Mouse (Mus musculus) 416B (cell line): ENCODE measurements around the gene Tmcc3.

ENCODE experiments used
- DNase-seq: peaks from one replicate; pipeline ENCODE4 v3.0.0; 2011; ENCODE audit warnings: low read depth

The Tmcc3 gene

DNA sequence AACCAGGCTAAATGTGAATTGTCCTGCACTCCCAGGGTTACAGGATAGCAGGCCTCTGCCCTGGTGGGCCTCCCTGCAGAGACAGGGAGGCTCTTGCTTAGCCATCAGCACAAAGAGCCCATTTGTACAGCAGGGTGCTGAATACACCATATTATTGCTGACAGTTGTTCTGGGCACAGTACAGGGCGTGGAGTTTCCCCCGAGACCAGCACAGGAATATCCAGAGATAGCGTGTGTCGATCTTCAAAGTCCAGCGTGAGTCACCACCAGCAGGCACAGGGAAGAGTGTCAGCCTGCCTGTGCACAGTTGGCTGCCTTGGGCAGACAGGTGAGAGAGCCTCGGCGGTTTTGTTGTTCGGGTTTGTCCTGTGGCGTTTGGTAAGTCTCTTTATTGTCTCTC, 238.9 kb downstream of the Tmcc3 start:
- DNase-seq, result no peak

DNA sequence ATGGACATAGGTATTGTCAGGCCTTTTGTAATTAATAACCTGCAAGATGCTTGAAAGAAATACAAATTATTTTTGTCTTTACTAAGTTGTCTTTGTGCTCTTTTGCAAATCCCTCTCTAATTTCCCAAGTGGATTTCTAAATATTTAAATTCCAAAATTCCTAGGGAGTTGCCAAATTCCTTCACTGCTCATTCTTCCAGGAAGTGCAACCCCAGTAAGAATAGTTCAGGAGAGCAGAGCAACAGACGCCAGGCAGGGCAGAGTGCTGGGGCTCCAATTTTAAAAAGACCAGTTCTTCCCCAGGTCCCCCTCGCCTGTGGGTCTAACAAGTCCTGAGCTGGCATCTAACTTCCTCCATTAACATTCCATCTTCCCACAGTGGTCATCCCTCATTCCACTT, 239.3 kb downstream of the Tmcc3 start:
- no peak for DNase-seq

DNA sequence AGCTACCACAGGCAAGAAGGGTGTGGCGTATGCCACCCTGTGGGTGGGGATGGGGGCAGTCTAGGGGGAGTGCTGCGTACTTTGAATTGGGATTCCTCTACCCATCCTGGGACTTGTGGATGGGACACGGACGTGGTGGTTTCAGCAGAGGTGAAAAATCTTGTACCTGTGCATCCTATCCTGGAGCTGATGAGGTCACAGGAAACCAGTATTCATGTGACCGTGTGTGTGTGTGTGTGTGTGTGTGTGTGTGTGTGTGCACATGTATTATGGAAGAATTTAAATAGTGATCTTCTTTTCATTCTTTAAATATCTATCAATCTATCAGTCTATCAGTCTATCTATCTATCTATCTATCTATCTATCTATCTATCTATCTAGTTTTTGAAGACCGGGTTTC, 239.8 kb downstream of the Tmcc3 start:
- no peak for DNase-seq

DNA sequence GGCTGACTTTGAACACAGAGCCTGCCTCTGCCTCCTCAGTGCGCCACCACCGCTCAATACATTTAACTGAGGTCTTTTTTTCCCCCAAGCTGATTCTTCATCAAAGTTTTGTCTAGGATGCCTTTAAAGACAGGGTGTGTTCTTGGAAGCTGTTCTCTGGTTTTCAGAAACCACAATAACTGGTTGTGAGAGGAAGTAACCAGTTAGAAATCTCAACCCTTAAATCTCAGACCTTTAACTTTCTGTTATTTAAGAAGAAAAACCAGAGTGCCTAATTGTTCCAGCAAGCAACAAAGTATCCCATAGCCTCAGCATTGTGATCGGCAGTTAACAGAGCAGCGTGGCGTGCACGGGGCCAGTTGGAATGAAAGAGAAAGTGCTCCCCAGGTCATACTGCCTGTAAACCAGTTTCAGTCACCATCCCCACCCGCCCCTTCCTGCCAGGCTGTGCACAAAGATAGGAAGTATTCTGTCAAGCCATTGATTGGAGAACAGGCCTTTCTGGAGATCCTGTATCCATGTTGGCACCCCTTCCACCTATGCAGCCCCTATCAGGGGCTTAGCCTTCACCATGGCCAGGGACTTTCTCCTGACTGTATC, 240.3 kb downstream of the Tmcc3 start:
- no peak for DNase-seq

DNA sequence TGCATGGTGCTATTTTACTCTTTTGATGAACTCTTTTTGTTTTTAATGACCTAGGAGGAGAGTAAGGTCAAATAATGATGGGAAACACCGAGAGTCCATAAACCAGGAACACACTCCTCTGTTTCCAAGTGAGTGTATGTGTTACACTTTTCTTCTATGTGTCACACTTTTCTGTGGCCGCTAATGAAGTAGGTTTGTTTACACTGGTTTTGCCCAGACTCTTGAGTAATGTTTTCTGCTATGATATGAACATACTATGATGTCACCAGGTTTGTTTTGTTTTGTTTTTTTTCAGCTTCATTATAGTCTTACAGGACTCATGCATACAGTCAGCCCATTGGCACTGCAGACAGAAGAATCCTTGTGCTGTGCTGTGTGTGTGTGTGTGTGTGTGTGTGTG, 243.6 kb downstream of the Tmcc3 start:
- DNase-seq, result no peak

DNA sequence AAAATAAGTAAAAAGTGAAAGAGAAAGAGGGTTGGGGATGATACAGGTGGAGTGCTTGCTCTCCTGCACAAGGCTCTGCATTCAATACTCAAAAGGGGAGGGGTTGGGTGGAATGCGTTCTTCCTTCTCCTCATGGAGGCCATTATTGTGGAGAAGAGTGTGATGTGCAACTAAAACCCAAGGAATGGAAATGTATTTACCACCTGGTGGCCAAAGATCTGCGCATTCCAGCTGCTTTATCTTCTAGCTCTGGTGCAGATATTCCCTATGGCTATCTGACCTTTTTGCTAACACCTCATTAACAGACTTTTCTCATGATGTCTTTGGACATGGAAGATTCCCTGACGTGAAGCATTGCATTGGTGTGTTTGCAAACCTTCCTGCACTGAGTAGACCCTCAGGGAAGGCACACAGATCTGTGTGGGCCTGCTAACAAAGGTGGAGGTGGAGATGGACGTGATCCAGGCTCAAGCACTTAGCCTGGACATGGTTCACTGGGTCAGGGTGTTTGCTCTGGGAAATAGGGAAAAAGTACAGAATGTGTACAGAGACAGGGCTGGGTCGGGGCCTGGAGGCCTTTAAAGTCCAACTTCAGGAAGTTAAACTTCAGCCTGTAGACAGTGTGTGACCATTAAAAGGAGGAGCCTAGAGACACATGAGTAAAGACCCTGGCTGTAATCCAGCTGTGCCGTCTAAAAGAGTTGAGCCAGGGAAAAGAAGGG, 245.8 kb downstream of the Tmcc3 start:
- DNase-seq, result no peak

DNA sequence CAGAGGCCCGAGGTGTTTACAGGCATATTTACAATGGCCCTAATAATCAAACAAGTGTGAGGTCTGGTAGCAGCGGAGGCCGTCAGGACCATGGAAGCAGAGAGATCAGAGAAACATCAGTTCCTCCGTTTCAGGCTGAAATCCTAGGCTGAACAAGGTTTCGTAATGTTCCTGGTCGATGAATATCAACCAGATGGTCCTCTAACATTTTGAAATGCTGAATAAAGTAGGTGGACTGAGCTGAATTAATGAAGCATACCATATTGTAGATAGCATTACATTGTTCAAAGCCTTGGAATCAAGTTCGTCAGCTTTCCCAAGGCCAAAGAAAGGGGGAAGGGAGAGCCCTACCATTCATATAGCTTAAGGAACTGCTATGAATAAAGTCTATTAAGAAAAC, 247.1 kb downstream of the Tmcc3 start:
- no peak for DNase-seq

DNA sequence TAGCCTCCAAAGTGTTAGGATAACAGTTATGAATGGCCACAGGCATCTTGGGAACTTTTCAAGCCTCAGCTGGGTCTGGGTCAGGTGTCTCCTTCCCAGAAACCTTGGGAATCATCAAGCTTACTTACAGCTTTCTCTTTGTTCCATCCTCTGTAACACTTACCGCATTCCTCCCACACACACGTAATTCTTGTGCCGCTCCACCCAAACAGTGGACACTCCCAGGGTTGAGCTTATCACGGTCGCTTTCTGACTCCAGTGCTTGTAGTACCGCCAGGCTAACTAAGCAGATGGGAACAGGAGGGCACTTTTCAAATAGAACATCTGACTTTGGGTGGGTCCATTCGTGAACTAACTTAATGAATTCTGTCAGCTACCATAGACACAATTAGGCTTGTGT, 249.6 kb downstream of the Tmcc3 start:
- no peak for DNase-seq

DNA sequence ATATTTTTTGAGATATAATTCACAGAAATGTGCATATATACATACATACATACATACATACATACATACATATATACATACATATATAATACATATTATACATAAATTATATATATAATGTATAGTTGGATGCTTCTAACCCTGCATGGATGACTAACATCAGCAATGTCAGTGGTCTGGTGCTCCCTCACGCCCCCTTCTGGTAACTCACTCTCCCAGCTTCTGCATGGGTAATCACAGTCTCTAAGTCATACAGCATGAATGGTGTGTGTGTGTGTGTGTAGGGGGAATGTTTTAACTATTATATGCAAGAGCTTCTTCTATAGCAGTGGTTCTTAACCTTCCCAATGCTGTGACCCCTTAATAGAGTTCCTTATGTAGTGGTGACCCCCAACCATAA, 250.4 kb downstream of the Tmcc3 start:
- DNase-seq, result peak; percentile 23

DNA sequence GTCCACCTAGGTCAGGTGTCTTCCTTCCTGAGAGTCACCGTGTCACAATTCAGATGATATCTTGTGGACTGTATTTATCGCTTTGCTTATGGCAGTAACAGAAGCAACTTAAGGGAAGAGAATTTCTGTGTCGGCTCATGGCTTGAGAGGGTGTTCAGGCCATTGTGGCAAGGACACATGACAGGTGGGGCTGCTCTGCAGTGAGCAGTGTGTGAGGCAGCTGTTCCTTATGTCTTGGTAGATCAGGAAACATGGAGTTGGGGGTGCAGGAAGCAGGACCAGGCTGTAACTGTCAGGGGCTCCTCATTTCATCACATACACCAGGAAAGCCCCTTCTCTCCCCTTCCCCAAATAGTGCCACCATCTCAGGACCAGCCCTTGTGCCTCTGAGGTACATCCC, 251.2 kb downstream of the Tmcc3 start:
- DNase-seq, result no peak

DNA sequence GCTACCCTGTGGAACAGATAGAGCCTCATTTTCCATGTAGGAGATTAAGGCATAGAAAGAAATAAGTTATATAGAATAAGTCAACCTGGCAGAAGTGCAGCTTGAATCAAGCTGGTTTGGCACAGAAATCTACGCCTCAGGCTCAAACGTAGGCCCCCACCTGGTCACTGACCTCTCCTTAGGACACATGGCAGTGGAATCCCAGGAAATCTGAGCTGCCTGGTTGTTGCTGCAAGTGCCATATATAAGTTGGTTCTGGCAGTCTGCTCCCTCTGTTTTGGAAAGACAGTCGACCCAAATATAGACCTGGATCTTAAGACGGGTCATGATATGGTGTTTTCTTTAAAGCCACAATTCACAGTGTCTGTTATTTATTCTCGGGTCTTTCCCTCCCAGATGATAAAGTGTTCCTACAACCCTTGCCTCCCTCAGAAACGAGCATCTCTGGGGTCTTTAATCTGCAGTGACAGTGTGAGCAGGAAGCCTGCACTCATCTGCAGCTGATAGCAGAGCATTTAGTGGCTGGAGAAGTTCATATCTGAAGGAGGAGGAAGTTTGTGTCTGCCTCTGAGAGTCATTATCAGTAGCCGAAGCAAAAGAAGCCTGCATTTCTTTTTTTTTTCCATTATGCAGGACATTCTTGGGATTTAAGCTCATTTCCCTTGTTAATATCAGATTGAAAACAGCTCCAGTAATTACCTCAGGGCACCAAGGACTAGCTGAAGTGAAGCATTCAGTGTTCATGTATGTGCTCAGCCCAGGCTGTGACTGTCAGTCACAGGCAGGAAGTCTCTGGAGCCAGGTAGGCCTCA, 253.9 kb downstream of the Tmcc3 start:
- DNase-seq, result peak; percentile 8

DNA sequence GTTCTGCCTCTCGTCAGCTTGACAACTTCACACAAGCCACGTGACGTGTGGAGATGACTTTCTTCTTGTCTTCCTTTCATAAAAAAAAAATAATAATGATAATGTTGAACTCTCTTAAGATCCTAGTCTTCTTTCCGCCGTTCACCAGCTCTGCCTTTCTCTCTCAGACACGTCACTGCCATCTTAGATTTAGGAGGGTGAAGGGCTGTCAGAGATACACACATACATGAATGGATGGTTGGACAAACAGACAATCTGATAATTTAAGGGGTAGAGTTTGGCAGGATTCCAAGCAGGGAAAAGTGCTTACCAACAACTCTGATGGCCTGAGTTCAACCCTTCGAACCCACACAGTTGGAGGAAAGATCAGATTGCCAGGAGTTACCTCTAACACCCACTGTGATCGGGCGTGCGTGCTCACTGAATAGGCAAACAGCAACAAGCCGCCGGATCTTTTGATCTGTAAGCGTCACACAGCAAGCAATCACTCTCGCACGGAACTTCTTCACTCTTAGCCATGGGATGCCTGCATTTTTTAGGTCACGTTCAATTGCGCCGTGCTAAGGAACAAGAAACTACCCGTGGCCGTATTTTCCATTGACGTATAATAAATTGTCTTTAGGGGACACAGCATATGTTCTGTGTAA, 254.6 kb downstream of the Tmcc3 start:
- DNase-seq, result no peak

DNA sequence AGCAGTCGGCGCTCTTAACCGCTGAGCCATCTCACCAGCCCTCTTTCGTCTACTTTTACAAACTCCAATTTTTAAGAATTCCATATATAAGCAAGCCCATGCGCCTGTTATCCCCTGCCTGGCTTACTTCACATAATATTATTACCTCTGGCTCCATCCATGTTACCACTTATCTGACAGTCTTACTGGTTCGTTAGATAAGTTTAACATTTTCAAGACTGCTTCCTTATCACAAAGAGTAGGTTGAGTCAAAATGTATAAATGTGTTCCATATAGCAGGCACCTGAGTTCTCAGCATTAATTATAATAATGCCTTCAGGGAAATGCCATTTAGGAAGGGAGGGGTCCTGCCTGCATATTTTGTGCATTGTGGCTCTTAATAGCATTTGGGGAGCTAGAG, 255.5 kb downstream of the Tmcc3 start:
- DNase-seq, result no peak

DNA sequence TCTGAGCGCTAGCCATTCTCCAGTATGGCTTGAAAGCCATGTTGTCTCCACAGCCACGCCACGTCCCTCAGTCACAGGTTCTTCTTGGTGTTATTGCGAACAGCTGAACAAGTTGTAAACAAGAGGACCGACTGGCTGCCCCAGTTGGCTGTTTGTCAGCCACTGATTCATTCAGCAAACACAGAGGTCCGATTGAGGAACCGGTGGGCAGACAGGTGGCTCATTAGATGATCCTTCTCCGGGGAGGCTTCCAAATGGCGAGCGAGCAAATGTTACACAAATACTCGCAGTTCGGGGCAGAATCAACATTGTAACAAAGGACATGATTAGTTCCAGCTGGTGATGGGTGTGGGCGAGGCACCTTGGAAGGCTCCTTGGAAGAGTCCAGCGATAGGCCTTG, 256.2 kb downstream of the Tmcc3 start:
- no peak for DNase-seq

DNA sequence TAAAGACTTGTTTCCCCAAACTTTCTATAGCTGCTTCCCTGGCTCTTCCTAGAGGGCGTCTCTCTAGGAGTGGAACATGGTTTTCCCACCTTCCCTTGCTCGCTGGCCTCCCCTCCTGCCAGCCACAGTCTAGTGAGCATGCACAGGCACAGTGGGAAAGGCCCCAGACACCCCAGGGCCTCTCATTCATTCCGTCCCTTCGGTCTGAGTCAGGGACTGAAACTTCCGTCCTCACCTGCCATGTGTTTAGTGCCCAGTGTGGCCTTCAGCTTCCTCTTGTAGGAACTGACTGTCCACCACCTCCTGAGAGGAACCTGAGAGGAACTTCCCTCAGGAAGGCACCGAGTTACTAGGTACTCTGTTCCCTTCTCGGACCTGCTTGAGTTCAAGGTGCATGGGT, 257.1 kb downstream of the Tmcc3 start:
- DNase-seq, result no peak

DNA sequence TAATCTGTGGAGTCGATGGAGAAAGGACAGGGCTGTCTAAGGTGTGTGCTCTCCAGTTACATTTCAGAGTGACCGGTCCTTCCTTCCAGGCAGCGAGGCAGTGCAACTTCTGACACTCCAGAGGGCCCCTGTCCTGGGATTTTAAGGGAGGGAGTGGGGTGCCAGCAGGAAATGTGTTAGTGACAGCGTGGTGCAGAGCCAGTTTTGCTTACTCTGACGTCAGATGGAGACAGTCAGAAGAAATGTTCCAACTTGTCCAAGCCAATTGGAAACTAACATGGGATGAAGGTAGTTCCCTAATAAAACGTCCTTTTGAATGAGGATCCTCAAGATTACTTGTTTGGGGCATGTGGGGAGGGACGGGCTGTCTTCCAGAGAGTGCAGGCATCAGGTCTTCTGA, 258.0 kb downstream of the Tmcc3 start:
- no peak for DNase-seq

DNA sequence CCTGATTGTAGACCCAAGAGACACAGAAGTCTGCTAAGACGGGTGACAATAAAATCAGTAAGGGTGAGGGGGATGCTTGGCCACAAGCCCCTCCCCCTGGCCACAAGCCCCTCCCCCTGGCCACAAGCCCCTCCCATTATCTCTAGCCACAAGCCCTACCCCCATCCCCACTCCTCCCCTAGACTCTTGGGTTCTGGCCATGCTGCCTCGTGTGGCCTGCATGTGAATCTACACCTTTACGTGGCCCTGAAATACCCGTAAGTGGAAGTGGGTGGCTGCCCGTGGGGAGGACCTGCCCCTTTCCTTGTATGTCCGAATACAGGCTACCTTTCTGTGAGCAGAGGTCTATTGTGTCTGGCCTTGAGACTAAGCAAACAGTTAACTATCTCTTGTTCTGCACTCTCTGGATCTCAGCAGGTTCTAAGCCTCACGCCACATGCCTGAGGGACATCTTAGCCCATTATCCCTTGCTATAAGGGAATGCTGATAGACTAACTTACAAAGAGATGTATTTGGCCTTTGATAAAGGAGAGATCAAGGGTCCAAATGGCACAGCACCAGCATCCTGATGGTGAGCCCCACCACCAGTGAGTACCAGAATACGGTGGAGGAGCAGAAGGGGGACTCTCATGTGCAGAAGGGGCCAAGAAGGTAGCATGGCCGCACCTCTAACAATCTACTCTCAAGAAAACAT, 260.3 kb downstream of the Tmcc3 start:
- peak; percentile 17 for DNase-seq

DNA sequence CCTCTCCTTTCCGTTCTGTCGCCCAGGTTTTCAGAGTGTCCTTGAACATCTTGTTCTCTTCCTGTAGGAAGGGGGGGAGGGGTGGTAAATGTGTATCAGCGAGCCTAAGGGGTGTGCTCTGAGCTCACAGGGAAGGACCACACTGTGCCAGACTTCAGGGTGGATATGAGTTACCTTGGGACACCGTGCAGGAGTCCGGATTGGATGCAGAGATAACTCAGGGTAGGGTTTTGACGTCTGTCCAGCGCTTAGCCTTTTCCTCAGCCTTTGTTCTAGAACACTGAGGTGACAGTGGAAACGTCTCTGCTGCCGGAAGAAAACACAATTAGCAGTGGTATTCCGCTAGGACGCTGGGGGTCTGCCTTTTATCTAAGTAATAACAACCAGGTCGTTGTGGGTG, 261.0 kb downstream of the Tmcc3 start:
- no peak for DNase-seq

DNA sequence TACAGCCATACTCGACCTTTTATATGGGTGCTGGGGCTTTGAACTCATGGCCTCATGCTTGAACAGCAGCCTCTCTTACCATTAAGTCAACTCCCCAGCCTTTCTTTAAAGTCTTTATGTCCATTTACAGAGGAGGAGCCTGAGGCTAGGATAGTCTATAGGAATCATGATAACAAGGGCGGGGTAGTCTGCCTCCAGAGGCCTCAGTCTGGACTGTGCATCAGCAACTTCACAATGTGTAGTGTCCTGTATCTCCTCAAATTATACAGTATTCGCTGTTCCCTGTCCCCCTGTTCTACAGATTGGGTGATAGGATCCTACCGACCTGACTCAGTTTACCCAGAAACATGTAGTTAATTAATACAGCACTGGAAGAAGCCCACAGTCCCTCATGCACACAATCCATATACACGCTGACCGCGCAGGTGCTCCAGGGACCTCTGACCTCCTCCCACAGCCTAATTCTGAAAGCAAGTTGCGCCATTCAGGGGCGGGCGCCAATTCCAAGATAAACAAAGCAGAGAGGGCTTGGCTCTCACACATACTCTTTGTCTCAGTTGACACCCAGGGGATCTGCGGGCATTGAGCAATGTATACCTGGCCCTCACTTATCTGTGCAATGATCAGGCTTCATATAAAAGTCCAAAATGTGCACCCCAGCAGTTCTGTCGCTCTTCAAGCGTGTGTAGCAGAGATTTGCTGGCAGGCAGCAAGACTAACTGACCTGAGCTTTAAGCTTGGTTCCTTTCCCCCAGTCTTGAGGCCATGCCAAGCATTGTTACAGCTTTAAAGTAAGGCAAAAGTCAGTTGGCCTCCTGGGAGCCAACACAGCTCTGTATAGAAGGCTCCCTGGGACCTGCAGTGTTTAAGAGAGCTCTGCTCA, 262.9 kb downstream of the Tmcc3 start:
- DNase-seq, result no peak

DNA sequence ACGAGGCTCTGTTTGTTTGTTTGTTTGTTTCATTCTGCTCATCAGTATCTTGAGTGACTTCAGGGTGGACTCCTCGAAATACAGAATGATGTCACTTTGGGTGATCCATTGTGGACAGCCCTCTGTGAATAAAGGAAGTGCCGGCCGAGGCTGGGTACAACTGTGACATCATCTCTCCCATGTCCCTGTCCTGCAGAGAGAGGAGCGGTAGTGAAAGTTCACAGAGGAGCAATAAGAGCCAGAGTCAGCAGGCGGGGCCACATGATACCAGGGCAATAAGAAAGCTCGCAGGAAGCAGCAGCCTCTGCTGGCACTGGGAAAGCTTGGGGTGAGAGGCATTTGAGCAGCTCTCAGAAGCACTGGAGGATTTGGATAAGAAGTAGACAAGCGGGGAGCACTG, 264.2 kb downstream of the Tmcc3 start:
- DNase-seq, result peak; percentile 10

DNA sequence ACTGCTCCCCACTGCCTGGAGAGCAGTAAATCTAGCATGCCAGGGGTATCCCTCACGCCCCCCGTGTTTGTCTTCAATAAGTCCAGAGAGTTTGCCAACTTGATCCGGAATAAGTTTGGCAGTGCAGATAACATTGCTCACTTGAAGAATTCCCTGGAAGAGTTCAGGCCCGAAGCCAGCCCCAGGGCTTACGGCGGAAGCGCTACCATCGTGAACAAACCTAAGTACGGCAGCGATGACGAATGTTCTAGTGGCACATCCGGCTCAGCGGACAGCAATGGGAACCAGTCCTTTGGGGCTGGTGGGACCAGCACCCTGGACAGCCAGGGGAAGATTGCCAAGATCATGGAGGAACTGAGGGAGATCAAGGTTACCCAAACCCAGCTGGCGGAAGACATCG, 267.1 kb downstream of the Tmcc3 start:
- DNase-seq, result no peak
